Mouse (Mus musculus) CH12F3 (cell line): ENCODE data around the gene Nptxr.
"Not testable (repeated sequence)": the region's sequence is repeated elsewhere in the genome, so short reads cannot be mapped to it uniquely, and the experiment has no call there.

Experiments used
- in situ Hi-C: fragments of 300-500 bp; cut with MboI; formaldehyde crosslinking; loops from 2 replicates; pipeline ENCODE4 v1.14.3; 2020; ENCODE audit warnings: low sequenced_read_pairs

Nptxr gene

DNA sequence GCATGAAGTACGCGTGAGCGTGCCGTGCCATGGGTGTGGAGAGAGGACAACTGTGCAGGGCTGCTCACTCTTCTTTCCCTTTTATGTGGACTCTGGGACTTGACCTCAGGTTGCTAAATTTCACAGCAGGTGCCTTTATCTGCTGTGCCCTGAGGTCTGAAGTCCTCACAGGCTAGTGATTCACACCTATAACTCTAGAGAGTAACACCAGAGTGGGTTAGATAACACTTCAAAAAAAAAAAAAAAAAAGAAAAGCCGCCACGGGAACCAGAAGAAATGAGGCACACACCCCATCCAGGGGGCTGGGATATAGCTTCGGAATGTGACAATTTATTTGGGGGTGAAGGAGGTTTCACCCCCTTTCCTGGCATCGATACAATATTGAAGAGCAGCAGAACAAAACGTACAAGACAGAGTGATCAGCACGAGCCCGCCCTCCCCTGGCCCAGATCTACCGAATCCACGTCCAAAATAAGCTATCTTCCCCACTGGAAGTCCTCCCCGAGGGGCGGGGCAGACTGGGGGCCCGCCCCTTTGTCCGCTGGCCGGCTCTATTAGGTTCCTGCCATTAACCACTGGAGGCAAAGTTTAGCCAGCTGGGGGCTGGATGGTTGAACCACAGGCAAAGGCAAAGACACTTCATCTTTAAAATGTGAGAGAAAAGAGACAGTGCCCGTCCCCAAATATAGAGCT lies 19.2 kb upstream of the Nptxr start:
- in situ Hi-C loops = no loop called here

DNA sequence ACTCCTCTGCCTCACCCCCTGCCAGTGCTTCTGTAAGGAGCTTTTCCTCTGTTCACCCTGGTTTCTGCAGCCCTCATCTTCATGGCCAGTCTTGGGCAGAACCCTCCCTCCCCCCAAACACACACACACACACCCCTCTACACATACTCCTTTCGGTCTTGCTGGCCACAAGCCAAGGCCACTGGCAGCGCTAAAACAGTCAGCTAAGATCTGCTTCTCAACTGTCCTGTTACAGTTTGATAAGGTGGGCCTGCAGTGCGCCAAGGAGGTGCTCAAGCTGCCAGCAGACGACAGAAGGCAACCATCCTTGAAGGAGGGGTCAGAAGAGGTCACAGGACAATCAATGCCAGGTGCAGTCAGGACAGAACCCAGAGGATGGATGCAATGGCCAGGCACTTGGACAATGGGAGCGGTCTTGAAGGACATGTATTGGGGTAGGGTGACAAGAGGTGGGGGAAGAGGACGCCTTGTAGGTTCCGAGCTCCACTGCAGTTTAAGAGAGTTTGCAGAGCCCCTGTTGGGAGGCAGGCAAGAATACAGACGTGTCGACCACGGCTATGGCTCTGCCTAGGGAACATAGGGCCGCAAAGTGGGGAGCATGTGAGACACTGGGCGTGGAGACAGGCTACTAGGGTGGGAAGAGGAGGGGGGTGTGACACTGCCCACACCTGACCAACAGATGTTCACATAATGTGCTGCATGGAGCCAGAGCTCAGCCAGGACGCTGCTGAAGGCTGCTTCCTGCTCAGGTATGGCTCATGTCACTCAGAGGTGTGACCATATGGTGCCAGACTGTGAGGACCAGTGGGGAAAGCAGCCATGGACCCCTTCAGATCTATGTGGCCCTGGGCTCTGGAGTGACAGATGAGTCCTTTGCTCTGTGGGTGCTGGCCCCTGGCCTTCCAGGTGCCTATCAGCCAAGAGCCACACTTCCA lies 18.0 kb upstream of the Nptxr start:
- in situ Hi-C loops = no loop called here

DNA sequence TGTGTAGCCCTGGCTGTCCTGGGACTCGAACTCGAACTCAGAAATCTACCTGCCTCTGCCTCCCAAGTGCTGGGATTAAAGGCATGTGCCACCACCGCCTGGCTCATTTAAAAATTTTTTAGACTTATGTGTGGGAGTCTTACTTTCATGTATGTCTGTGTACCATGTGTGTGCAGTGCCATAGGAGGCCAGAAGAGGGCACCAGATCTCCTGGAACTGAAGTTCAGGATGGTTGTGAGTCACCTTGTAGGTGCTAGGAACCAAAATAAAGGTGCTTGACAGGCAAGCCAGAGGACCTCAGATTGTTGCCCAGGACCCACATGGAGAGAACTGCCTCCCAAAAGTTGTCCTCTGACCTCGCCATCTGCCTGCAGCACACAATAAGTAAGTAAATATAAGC lies 13.8 kb upstream of the Nptxr start:
- in situ Hi-C loops = no loop called here

DNA sequence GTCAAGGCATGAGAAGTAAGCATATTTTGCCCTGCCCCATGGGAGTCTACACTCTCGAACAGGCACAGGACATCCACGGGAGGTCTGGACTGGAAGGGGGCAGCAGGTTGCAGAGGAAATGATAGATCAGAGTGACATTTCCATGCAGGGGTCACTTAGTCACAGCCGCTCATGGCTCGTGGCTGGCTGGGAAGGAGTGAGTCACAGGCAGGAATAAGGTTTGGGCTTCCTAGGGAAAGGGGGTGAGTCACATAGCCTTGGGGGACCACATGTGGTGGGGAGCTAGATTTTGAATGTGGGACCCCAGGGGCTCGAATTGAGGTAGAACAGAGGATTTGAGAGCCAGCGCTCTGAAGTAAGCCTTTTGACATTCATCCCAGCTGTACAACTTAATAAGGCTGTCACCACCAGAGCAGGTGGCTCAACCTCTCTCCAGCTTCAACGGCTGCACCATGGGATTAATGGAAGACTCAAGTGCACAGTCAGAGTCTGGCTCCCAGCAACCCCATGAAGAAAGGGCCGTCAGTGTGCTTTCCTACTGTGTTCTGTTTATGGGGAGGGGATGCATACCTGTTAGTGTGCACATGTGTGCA lies 9.2 kb upstream of the Nptxr start:
- in situ Hi-C loops = no loop called here

DNA sequence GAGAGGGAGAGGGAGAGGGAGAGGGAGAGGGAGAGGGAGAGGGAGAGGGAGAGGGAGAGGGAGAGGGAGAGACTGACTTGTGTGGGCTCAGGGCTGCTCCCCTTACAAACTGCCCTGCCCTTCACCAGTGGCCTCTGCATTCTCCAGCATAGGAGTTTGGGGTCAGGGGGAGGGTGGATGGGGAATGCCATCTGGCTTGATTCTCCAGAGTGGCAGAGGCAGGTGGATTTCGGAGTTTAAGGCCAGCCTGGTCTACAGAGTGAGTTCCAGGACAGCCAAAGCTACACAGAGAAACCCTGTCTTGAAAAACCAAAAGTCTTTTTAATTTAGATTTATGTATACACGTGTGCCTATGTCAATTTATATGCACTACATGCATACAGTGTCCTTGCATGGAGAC lies 8.3 kb upstream of the Nptxr start:
- in situ Hi-C loops = not testable (repeated sequence)

DNA sequence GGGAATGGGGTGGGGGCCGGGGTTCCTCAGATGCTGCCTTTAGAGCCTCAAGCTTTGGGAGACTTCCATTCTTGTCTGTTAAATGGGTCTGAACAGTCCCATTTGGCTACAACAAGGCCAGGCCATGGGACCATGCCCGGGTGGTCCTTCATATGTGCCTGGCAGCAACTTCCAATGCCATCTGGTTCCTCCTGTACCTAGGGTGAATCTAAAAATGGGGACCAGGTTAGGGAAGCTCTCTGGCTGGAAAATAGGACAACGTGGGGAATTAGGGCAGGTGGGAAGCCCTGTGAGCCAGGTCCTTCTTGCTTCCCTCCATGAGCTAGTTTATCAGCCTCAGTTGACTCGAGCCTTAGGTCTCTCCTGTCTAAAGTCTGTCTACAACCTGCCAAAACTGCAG lies 6.4 kb upstream of the Nptxr start:
- in situ Hi-C loops = no loop called here

DNA sequence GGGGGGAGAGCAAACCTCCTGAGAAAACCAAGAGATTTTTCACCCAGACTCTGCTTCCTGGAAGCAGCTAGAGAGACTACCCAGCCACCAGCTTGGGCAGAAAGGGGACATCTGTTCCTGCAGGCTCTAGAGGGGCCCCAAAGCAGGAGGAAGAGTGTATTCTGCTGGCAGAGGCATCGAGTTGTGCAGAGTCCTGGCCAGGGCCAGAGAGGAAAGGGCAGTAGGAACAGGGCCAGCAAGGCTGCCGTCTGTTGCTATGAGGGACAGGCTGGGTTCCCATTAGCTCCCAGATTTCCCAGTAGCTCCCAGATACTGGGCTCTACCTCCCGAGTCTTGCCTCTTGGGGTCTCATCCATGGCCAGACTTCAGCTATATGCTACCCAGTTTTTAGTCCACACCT lies 5.5 kb upstream of the Nptxr start:
- in situ Hi-C loops = no loop called here

DNA sequence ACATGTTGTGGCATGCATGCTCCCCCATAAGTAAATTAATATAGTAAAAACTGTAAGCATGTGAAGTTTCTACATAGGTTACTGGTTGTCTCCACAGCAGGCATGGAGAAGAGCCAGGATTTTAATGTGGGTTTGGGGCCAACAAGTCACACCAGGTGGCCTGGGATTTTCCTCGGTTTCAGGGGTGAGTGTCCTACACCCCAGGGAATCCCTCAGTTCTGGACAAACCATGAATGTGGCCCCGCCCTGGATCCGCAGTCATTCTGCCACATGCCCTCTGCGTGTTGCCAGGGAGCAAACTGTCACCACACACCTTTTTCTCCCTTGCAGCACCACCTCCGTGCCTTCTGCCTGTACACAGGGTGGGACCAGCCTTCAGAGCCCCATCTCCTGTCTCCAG lies 4.1 kb upstream of the Nptxr start:
- in situ Hi-C loops = no loop called here

DNA sequence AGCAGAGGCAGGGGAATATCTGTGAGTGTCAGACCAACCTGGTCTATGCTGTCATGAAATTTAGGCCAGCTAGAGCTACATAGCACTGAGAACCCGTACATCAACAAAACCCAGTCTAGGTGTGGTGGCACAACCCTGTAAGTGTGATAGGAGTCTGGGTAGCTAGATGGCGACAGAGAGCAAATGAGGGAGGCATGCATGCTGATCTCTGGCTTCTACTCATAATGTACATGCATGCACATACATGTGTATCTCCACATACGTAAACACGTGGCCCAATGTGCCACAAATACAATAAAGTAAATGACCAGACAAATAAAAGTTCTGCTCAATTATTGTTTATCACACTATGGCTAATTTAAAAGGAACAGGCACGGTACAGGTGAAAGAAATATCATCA lies 3.5 kb upstream of the Nptxr start:
- in situ Hi-C loops = no loop called here

DNA sequence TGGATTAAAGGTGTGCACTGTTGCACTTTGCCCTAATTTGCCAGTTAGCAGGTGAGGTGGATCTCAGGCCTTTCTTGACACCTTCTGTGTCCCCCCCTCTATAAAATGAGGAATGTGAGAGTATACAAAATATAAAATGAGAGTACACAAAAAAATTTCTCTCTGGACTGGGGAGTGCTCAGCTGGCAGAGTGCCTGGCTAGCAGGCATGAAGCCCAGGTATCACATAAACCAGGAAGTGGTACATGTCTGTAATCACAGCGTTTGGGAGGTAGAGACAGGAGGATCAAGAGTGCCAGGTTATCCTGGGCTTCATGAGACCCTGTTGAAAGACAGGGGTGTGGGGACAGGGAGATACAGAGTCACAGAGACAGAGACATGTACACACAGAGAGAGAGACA lies 2.5 kb upstream of the Nptxr start:
- in situ Hi-C loops = no loop called here

DNA sequence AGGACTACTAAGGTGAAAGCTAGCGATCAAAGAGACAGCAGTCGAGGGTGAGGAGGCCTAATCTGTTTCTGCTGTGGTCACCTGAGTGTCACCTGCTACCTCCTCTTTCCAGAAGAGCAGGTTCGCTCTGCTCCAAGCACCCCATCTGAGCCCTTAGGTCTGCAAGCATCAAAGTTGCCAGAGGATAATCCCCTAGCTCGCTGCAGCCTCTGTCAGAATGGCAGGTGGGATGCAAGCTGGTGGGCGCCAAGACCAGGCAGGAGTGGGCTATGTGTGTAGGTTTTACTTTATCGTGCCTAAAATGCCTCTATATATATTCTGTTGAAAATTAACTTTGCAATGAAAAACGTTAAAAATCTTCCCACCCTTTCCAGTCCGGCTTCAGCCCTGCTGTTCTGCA lies 680 bp upstream of the Nptxr start:
- in situ Hi-C loops = no loop called here

DNA sequence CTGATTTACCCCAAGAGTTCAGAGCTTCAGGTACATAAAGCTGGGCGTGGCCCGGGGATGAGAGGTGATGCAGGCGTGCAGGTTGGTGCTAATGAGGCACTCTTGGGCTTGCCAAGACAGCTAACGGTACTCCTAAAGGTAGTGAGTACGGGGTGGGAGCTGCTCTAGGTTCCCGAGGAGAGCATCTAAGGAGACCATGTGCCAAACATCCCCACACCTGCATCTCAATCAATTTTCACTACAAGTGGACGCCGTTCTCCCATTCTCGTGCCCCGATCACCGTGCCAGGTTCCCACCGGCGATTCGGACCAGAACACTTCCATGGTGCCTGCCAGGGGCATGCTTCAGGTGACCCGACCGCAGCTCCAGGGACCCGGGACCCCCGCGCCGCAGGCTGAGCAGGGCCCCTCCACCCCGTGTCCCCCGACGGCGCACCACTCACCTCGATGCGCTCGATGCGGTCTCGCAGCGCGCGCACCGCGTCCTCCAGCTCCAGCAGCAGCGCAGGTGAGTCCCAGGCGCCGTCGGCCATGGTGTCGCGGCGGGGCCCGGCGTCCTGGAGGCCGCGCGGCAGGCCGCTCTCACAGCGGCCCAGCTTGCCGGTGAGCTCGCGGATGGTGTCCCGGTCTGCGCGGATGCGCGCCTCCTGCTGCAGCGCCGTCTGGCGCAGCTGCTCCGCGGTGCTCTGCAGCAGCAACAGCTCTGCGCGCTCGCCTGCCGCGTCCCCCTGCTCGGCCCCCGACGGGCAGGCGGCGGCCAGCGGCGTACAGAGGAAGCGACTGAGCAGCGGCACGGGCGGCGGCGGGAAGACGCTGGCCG lies 824 bp downstream of the Nptxr start:
- in situ Hi-C loops = no loop called here

DNA sequence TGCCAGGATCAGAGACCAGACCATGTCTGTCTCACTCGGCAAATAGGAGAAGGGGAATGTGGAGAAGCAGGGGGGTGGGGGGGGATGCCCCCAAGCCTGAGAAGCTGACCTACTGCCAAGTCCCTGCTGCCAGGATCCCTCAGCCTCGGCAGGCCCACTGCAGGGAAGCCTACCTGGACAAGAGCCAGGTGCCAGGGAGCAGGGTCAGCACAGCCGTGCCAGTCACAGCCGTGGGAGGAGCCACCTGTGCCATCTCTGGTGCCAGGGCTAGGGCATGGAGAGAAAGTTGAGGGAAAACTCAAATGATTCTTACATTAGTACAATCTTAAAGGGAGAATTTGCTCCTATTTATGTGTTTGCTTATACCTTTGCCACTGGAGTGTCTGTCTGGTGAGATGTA lies 2.3 kb downstream of the Nptxr start:
- in situ Hi-C loops = no loop called here

DNA sequence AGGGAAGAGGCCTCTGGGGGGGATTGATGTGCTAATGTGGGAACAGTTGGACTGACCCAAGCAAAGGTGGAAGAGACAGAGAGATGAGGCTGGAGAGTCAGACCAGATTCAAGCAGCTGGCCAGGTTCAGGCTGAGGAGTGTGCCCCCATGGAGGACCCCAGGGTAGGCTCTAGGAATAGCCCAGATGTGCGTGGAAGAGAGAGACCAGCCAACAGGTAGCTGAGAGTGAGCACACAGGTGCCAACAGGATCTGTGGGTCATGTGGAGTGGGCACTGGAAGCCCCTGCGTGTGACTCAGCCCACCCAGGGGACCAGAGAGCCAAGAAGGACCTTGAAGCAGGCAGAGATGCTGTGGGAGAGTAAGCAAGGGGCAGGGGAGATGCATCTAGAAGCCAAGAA lies 2.9 kb downstream of the Nptxr start:
- in situ Hi-C loops = no loop called here

DNA sequence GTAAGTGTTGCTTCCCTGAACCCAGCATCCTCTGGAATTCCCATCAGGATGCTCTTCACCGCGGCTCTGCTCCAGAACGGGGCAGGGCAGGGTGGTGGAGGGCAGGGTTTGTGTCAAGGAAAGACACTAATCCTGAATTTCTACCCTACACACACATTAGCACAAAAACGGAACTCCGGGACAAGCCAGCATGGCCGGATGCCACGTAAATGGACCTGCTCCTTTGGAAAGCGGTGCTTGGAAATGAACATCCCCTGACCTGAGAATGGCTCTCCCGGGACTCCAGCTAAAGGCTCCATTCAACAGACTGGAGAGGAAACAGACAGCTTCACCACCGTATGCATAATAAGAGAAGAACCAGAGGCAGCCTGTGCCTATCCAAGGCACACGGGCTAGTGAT lies 3.9 kb downstream of the Nptxr start:
- in situ Hi-C loops = no loop called here

DNA sequence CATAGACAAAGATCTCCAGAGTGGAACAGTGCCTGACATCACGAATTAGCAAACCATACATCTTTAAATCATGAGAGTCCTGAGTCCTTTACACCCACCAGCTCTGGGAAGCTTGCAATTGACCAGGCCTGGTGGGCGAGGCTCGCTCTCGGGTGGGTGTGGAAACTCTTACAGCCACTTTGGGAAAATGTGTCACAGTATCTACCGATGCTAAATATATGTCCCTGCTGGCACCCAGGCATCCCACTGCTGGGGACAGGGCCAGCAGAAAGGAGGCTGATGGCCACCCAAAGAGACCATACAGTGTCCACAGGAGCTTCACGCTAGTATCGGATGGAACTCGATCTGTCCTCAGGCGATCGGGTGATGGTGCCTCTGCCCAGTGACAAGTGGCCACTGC lies 6.0 kb downstream of the Nptxr start:
- in situ Hi-C loops = no loop called here

DNA sequence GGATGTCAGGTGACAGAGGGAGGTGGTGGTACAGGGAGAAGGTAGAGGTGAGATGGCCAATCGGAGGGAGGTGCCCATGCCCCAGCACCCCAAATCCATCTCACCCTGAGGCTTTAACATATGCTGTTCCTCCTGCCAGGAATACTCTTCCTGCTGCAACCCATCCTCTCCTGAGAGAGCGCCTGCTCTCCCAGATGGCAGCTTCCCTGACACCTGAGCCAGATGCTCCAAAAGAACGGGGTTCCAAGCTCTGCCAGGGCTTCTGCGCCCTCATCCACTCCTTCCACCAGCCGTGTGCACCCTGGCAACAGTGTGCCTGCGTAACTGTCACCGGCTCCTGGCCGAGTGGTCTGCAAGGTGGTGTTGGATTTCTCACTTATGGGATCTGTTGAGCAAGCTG lies 6.9 kb downstream of the Nptxr start:
- in situ Hi-C loops = no loop called here

DNA sequence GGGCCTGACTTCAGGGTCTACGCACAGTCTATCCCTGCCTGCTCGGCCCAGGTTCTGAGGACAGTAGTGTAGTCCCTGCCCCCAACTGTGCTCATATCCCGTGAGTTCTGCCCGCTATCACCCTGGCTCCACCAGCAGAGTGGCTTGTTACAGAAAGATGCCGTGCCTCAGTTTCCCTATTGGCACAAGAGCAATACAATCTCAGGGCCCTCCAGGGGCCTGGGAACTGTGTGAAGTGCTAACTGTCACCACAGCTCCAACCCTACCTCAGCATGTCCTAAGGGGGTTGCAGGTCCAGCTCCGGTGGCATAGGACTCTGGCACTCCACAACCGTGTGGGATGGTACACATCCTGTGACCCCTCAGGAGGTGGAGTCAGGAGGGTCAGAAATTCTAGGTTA lies 7.5 kb downstream of the Nptxr start:
- in situ Hi-C loops = no loop called here

DNA sequence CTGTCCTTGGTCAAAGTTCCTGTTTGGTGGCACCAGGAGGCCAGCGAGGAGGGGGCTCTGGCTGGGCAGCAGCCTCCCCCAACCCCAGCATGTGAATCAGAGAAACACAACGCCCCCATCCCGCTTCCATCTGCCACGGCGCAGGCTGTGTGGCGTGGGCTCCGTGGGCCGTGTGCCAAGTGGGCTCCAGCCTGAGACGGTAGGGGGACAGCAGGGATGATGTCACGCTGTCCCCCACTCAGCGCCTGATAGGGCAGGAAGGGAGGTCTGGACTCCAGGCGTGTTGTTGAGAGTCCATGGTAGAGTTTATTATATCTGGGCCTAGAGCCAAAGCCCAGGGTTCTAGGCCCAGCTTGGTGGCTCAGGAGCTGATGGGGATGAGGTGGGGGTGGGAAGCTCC lies 8.3 kb downstream of the Nptxr start:
- in situ Hi-C loops = no loop called here

DNA sequence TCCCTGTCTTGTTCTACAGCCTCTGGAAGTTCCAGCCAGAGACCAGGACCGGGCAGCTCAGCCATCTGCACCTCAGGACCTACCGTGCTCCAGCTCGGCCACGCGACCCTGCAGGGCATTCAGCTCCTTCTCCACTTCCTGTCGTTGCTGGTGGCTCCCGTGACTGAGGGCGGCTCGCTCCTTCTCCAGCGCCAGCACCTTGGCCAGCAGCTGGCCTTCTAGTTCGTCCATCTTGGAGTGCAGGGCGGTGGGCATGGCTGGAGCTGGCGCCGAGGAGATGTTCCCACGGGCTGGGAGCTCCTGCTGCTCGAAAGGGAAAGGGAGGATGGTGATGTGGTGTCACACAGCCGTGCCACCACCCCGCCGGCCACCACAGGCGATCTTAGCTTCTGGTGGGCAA lies 10.4 kb downstream of the Nptxr start:
- in situ Hi-C loops = no loop called here

DNA sequence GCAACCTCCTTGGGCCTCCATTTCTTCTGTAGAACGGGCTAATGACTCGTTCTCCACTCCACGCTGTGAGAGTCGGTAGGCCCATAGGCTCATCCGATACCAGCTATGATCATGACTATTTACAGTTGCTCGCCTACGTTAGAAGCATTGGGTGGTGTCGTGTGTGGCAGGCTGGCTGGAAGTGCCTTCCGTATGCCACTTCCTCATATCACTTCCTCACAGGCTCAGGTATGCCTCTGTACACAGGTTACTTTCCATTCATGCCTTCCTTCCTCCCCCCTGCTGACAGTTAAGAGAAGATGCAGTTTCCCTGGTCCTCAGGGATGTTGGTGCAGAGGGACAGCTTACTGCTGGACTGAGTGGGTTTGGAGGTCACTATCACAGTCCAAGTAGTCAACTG lies 11.5 kb downstream of the Nptxr start:
- in situ Hi-C loops = no loop called here
